Mouse (Mus musculus): Measurements from ENCODE around the gene Sppl3.

- TF ChIP-seq CTCF (IDR thresholded peaks at IDR 0.05) = no peak
- TF ChIP-seq EP300 (IDR thresholded peaks at IDR 0.05) = no peak
Observed at GRCm38 (mm10) chr5:115058584-115059297, 47.8 kb downstream of the Sppl3 start.

All from lung, postnatal 0 days (tissue).